Mouse (Mus musculus): ENCODE data around the gene Mvb12a. TPM values are rescaled to one million over a fixed set of nuclear protein-coding genes. Genes with fewer than 3 reads are reported as not detected.

Mvb12a gene
- total RNA-seq, 1 experiment from 2014 or later, result 37.2 TPM

Other genes starting within 250 kb of the Mvb12a start
- 178 and 190 TPM in 2 replicates for gene Use1, start 176.1 kb upstream of the Mvb12a start, total RNA-seq (2017)
- gene Ocel1, start 171.6 kb upstream of the Mvb12a start, total RNA-seq (2017), result 14.6 and 16.5 TPM in 2 replicates
- 1.7 and 15.0 TPM in 2 replicates for gene Nr2f6, start 161.0 kb upstream of the Mvb12a start, total RNA-seq (2017)
- gene Ushbp1, start 147.1 kb upstream of the Mvb12a start, total RNA-seq (2017), result not detected in 2 replicates
- gene Babam1, start 146.1 kb upstream of the Mvb12a start, total RNA-seq (2017), result 71.4 and 85.8 TPM in 2 replicates
- gene Ankle1, start 136.9 kb upstream of the Mvb12a start, total RNA-seq (2017), result 7.1 and 14.8 TPM in 2 replicates
- 19.8 and 20.7 TPM in 2 replicates for gene Abhd8, start 79.3 kb upstream of the Mvb12a start, total RNA-seq (2017)
- gene Mrpl34, start 78.0 kb upstream of the Mvb12a start, total RNA-seq (2017), result 35.8 and 61.7 TPM in 2 replicates
- 15.8 and 18.9 TPM in 2 replicates for gene Dda1, start 73.7 kb upstream of the Mvb12a start, total RNA-seq (2017)
- 6.7 and 9.2 TPM in 2 replicates for gene Ano8, start 57.0 kb upstream of the Mvb12a start, total RNA-seq (2017)
- 8.8 and 14.1 TPM in 2 replicates for gene Gtpbp3, start 54.8 kb upstream of the Mvb12a start, total RNA-seq (2017)
- gene Plvap, start 31.2 kb upstream of the Mvb12a start, total RNA-seq (2017), result 0.38 TPM in 1 of 2 replicates, not detected in the other
- gene Ccdc194, start 17.2 kb upstream of the Mvb12a start, total RNA-seq (2017), result not detected in 2 replicates
- gene Bst2, start 5.5 kb upstream of the Mvb12a start, total RNA-seq (2017), result 65.1 and 74.2 TPM in 2 replicates
- gene Tmem221, start 15.9 kb downstream of the Mvb12a start, total RNA-seq (2017), result 0.38 TPM in 1 of 2 replicates, not detected in the other
- 0.40 and 0.50 TPM in 2 replicates for gene Nxnl1, start 23.7 kb downstream of the Mvb12a start, total RNA-seq (2017)
- gene Slc27a1, start 26.0 kb downstream of the Mvb12a start, total RNA-seq (2017), result 13.3 and 16.6 TPM in 2 replicates
- gene Pgls, start 49.3 kb downstream of the Mvb12a start, total RNA-seq (2017), result 51.4 and 93.2 TPM in 2 replicates
- 1.0 and 9.7 TPM in 2 replicates for gene Fam129c, start 54.7 kb downstream of the Mvb12a start, total RNA-seq (2017)
- gene Colgalt1, start 68.1 kb downstream of the Mvb12a start, total RNA-seq (2017), result 53.6 and 78.4 TPM in 2 replicates
- 2.6 and 3.6 TPM in 2 replicates for gene Unc13a, start 128.8 kb downstream of the Mvb12a start, total RNA-seq (2017)
- gene Jak3, start 133.4 kb downstream of the Mvb12a start, total RNA-seq (2017), result 32.8 and 34.1 TPM in 2 replicates
- gene Insl3, start 146.3 kb downstream of the Mvb12a start, total RNA-seq (2017), result 6.2 and 8.9 TPM in 2 replicates
- gene B3gnt3, start 158.9 kb downstream of the Mvb12a start, total RNA-seq (2017), result 1.3 TPM in 2 replicates
- gene Fcho1, start 182.8 kb downstream of the Mvb12a start, total RNA-seq (2017), result 90.7 and 99.4 TPM in 2 replicates